Mouse (Mus musculus) limb, embryonic 15.5 days (tissue): ENCODE data around the gene Cd200r4. TPM values are rescaled to one million over a fixed set of nuclear protein-coding genes. Genes with fewer than 3 reads are reported as not detected.

Experiments used
- ATAC-seq: fragments of 200-750 bp; cut with Nextera tagmentation; 2 replicates; pipeline ENCODE4 v1.8.0; 2017; ENCODE audit warnings: low read depth, moderate TSS enrichment; ENCODE audit not compliant: insufficient number of reproducible peaks, low FRiP score, low TSS enrichment
- H3K27ac ChIP-seq: fragments of 300-500 bp; sonication (generic); 2 replicates; pipeline ENCODE4 v1.5.1; 2015; ENCODE audit warnings: moderate library complexity, mild to moderate bottlenecking, inconsistent platforms
- H3K27me3 ChIP-seq: fragments of 300-500 bp; sonication (generic); 2 replicates; pipeline ENCODE4 v1.6.1; 2015; ENCODE audit warnings: inconsistent platforms
- H3K36me3 ChIP-seq: fragments of 300-500 bp; sonication (generic); 2 replicates; pipeline ENCODE4 v1.6.1; 2015; ENCODE audit warnings: inconsistent platforms
- H3K4me1 ChIP-seq: fragments of 300-500 bp; sonication (generic); 2 replicates; pipeline ENCODE4 v1.6.1; 2015; ENCODE audit warnings: inconsistent platforms
- H3K4me2 ChIP-seq: fragments of 300-500 bp; sonication (generic); 2 replicates; pipeline ENCODE4 v1.6.1; 2015; ENCODE audit warnings: mild to moderate bottlenecking, inconsistent platforms
- H3K4me3 ChIP-seq: fragments of 300-500 bp; sonication (generic); 2 replicates; pipeline ENCODE4 v1.5.1; 2015; ENCODE audit warnings: mild to moderate bottlenecking, inconsistent platforms
- H3K9ac ChIP-seq: fragments of 300-500 bp; sonication (generic); 2 replicates; pipeline ENCODE4 v1.6.1; 2015; ENCODE audit warnings: inconsistent platforms
- H3K9me3 ChIP-seq: fragments of 300-500 bp; sonication (generic); 2 replicates; pipeline ENCODE4 v1.6.1; 2016; ENCODE audit warnings: inconsistent platforms
- WGBS: fragments of 180-500 bp; shearing (Covaris S2); methylation state at CpG from one replicate; pipeline ENCODE4 v1.1.7; 2015; 5-methylcytosine and 5-hydroxymethylcytosine counted together
- polyA plus RNA-seq: library from polyadenylated mRNA; unstranded; fragments of >200 nt; fragmentation: Nextera tagmentation; extraction: Ambion mirVana; gene quantifications from 2 replicates; pipeline ENCODE4 v1.2.1, GENCODE M21; 2015

The Cd200r4 gene
- 0.56 and 0.76 TPM in 2 replicates for polyA plus RNA-seq

- Histone ChIP-seq H3K4me1 (no peaks in the 10 kb centered on the region), H3K4me3 (no peak within 1 kb of the TSS), H3K9ac (no peak within 1 kb of the TSS), H3K4me2 (no peak within 1 kb of the TSS), H3K27ac (no peak within 1 kb of the TSS), H3K27me3 (no peaks in the 10 kb centered on the region), H3K36me3 (no peaks in the 10 kb centered on the region), H3K9me3 (no peaks in the 10 kb centered on the region)
- no peak for ATAC-seq
- 75% methylated on average over 3 of the region's 3 CpGs for WGBS
Observed at GRCm38 (mm10) chr16:44811544-44811943, at the start of gene Cd200r4. TSS of gene Cd200r4 (plus strand) at chr16:44811733.

- Histone ChIP-seq H3K4me1 (no peaks in the 10 kb centered on the region), H3K9me3 (no peaks in the 10 kb centered on the region), H3K36me3 (no peaks in the 10 kb centered on the region), H3K27ac (no peak overlapping the region), H3K4me2 (no peak overlapping the region), H3K9ac (no peak overlapping the region), H3K4me3 (no peak overlapping the region), H3K27me3 (no peaks in the 10 kb centered on the region)
- WGBS = 51% methylated on average over 1 of the region's 1 CpGs
- ATAC-seq = no peak
Observed at GRCm38 (mm10) chr16:44761811-44762210, 49.7 kb upstream of the Cd200r4 start.

GRCm38 (mm10) chr16:44765555-44766319, 45.8 kb upstream of the Cd200r4 start, which contains the start of gene Cd200r1:
TSS of gene Cd200r1 (plus strand) at chr16:44765736.
- Histone ChIP-seq H3K36me3 (no peaks in the 10 kb centered on the region), H3K4me1 (no peaks in the 10 kb centered on the region), H3K4me3 (no peak within 1 kb of the TSS), H3K4me2 (no peak within 1 kb of the TSS), H3K9ac (no peak within 1 kb of the TSS), H3K9me3 (no peaks in the 10 kb centered on the region), H3K27me3 (no peaks in the 10 kb centered on the region), H3K27ac (no peak within 1 kb of the TSS)
- no peak for ATAC-seq
- WGBS = 78% methylated on average over 22 of the region's 22 CpGs

- Histone ChIP-seq H3K4me1 (no peaks in the 10 kb centered on the region), H3K27me3 (no peaks in the 10 kb centered on the region), H3K9me3 (no peaks in the 10 kb centered on the region), H3K27ac (no peak overlapping the region), H3K4me2 (no peak overlapping the region), H3K36me3 (no peaks in the 10 kb centered on the region), H3K4me3 (no peak overlapping the region), H3K9ac (no peak overlapping the region)
- ATAC-seq = no peak
- WGBS = 81% methylated on average over 9 of the region's 9 CpGs
Observed at GRCm38 (mm10) chr16:44766320-44766892, 45.1 kb upstream of the Cd200r4 start.

- no peaks in the 10 kb centered on the region for H3K36me3 ChIP-seq
- H3K9me3 ChIP-seq = no peaks in the 10 kb centered on the region
- no peak overlapping the region for H3K9ac ChIP-seq
- no peaks in the 10 kb centered on the region for H3K4me1 ChIP-seq
- H3K4me2 ChIP-seq = no peak overlapping the region
- H3K27me3 ChIP-seq = no peaks in the 10 kb centered on the region
- 75% methylated on average over 7 of the region's 7 CpGs for WGBS
- no peak for ATAC-seq
- H3K4me3 ChIP-seq = no peak overlapping the region
- H3K27ac ChIP-seq = no peak overlapping the region
Observed at GRCm38 (mm10) chr16:44767506-44767905, 44.0 kb upstream of the Cd200r4 start.

GRCm38 (mm10) chr16:44767967-44768366, 43.6 kb upstream of the Cd200r4 start:
- Histone ChIP-seq H3K27me3 (no peaks in the 10 kb centered on the region), H3K4me1 (no peaks in the 10 kb centered on the region), H3K4me3 (no peak overlapping the region), H3K9me3 (no peaks in the 10 kb centered on the region), H3K36me3 (no peaks in the 10 kb centered on the region), H3K4me2 (no peak overlapping the region), H3K27ac (no peak overlapping the region), H3K9ac (no peak overlapping the region)
- 48% methylated on average over 2 of the region's 2 CpGs for WGBS
- ATAC-seq = no peak

GRCm38 (mm10) chr16:44772577-44772976, 39.0 kb upstream of the Cd200r4 start:
- Histone ChIP-seq H3K4me2 (no peak overlapping the region), H3K9ac (no peak overlapping the region), H3K36me3 (no peaks in the 10 kb centered on the region), H3K9me3 (no peaks in the 10 kb centered on the region), H3K4me1 (no peaks in the 10 kb centered on the region), H3K27ac (no peak overlapping the region), H3K4me3 (no peak overlapping the region), H3K27me3 (no peaks in the 10 kb centered on the region)
- WGBS = 65% methylated on average over 6 of the region's 6 CpGs
- no peak for ATAC-seq

- Histone ChIP-seq H3K9ac (no peak overlapping the region), H3K27ac (no peak overlapping the region), H3K9me3 (no peaks in the 10 kb centered on the region), H3K4me3 (no peak overlapping the region), H3K27me3 (no peaks in the 10 kb centered on the region), H3K4me1 (no peaks in the 10 kb centered on the region), H3K36me3 (no peaks in the 10 kb centered on the region), H3K4me2 (no peak overlapping the region)
- 82% methylated on average over 3 of the region's 3 CpGs for WGBS
- ATAC-seq = no peak
Observed at GRCm38 (mm10) chr16:44773673-44774072, 37.9 kb upstream of the Cd200r4 start.

- no peaks in the 10 kb centered on the region for H3K27me3 ChIP-seq
- no peak for ATAC-seq
- H3K36me3 ChIP-seq = no peaks in the 10 kb centered on the region
- no peak overlapping the region for H3K27ac ChIP-seq
- H3K9ac ChIP-seq = no peak overlapping the region
- H3K4me2 ChIP-seq = no peak overlapping the region
- no peaks in the 10 kb centered on the region for H3K4me1 ChIP-seq
- WGBS = 84% methylated on average over 6 of the region's 6 CpGs
- no peaks in the 10 kb centered on the region for H3K9me3 ChIP-seq
- no peak overlapping the region for H3K4me3 ChIP-seq
Observed at GRCm38 (mm10) chr16:44774201-44774600, 37.3 kb upstream of the Cd200r4 start.

GRCm38 (mm10) chr16:44778538-44779147, 32.9 kb upstream of the Cd200r4 start:
- H3K9me3 ChIP-seq = no peaks in the 10 kb centered on the region
- ATAC-seq = no peak
- no peak overlapping the region for H3K4me2 ChIP-seq
- H3K27me3 ChIP-seq = no peaks in the 10 kb centered on the region
- H3K4me3 ChIP-seq = no peak overlapping the region
- no peaks in the 10 kb centered on the region for H3K4me1 ChIP-seq
- no peak overlapping the region for H3K27ac ChIP-seq
- 60% methylated on average over 17 of the region's 17 CpGs for WGBS
- H3K36me3 ChIP-seq = no peaks in the 10 kb centered on the region
- H3K9ac ChIP-seq = no peak overlapping the region

- Histone ChIP-seq H3K4me1 (no peaks in the 10 kb centered on the region), H3K9me3 (no peaks in the 10 kb centered on the region), H3K27me3 (no peaks in the 10 kb centered on the region), H3K4me3 (no peak overlapping the region), H3K27ac (no peak overlapping the region), H3K36me3 (no peaks in the 10 kb centered on the region), H3K4me2 (no peak overlapping the region), H3K9ac (no peak overlapping the region)
- WGBS = 87% methylated on average over 5 of the region's 5 CpGs
- no peak for ATAC-seq
Observed at GRCm38 (mm10) chr16:44779494-44779893, 32.0 kb upstream of the Cd200r4 start.

GRCm38 (mm10) chr16:44780751-44781150, 30.8 kb upstream of the Cd200r4 start:
- Histone ChIP-seq H3K9ac (no peak overlapping the region), H3K27me3 (no peaks in the 10 kb centered on the region), H3K4me3 (no peak overlapping the region), H3K9me3 (no peaks in the 10 kb centered on the region), H3K4me2 (no peak overlapping the region), H3K36me3 (no peaks in the 10 kb centered on the region), H3K4me1 (no peaks in the 10 kb centered on the region), H3K27ac (no peak overlapping the region)
- 66% methylated on average over 4 of the region's 4 CpGs for WGBS
- no peak for ATAC-seq
